25 mouse cellular contexts compared by ENCODE assay signal in the genomic region with DNA sequence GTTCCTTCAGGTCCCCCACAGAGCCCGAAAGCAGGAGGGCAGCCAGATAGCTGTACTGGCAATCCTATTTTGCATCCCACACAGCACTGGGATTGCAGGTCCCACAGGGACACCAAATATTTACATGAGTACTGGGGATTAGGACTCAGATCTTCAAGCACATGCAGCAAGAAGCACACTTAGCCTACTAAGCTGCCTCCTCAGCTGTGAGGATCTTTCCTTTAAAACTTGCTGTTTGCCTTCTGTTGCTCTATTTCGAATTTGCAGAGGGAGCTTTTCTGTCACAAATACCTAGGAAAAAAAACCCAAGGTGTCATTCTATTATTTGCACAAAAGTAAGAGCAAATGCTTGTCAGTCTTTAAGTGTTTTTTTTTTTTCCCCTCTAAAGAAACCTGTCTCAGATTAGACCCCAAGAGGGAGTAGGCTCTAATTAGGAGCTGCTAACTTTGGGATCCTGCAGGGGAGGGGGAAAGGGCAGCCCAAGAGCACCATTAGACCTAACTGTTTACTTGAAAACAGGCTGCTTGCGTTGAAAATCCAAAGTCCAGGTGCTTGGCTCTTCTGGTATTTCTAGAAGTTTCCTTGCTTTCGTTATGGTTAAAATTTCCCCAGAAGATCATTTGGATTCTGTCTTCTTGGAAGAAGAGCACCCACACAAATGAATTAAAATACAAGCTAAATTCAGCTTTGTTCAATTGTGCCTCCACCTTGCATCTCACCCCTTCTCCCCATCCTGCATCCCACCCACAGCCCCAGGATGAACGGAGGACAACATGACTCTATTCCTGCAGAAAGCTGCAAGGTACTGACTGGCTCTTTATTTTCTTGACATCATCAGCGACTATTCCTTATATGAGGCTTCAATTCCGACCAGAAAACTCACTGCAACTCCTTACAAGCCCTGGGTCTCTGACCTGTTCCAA.
DNase-seq lines count a peak whose midpoint lies in the region; ATAC-seq and TF ChIP-seq lines count a peak whose summit lies in the region.
"Had no signal": no experiment of that assay in that cellular context is flagged by ENCODE, and none has a peak within 500 bp of the region (broad histone marks: within the 10 kb centered on the region; RNA-seq: fewer than 3 reads in every experiment).

No protein-coding gene starts in this region.

- H3K9me3 ChIP-seq in forebrain, embryonic 13.5 days (replicated peaks): no peaks in the 10 kb centered on the region
- H3K9me3 ChIP-seq in forebrain, postnatal 0 days (ENCODE audit: low read length): no peaks in the 10 kb centered on the region
- H3K9me3 ChIP-seq: embryonic facial prominence, embryonic 12.5 days; heart, embryonic 12.5 days; hindbrain, embryonic 15.5 days; intestine, embryonic 15.5 days; limb, embryonic 15.5 days; midbrain, embryonic 13.5 days; neural tube, embryonic 12.5 days had no signal

- H3K9ac ChIP-seq in forebrain, embryonic 13.5 days: 0 out of 2 replicates have a peak overlapping the region, but pooled peaks have one; percentile 8
- no peak overlapping the region for H3K9ac ChIP-seq in forebrain, postnatal 0 days
- H3K9ac ChIP-seq: embryonic facial prominence, embryonic 12.5 days; heart, embryonic 12.5 days; hindbrain, embryonic 15.5 days; intestine, embryonic 15.5 days; limb, embryonic 15.5 days; liver, postnatal 0 days; midbrain, embryonic 13.5 days; neural tube, embryonic 12.5 days had no signal

- intact Hi-C loops in left cerebral cortex, postnatal 4 days (cut with DNase I): no loop called here

- TF ChIP-seq CTCF in forebrain, postnatal 0 days (IDR thresholded peaks at IDR 0.05; ENCODE audit: low read depth): no peak

- H3K4me2 ChIP-seq in forebrain, embryonic 13.5 days: no peak overlapping the region
- no peak overlapping the region for H3K4me2 ChIP-seq in forebrain, postnatal 0 days (ENCODE audit: low read depth)
- H3K4me2 ChIP-seq: embryonic facial prominence, embryonic 12.5 days; heart, embryonic 12.5 days; hindbrain, embryonic 15.5 days; intestine, embryonic 15.5 days; limb, embryonic 15.5 days; midbrain, embryonic 13.5 days; neural tube, embryonic 12.5 days had no signal

- H3K27me3 ChIP-seq in forebrain, embryonic 13.5 days: peaks cover 9% of the 10 kb centered on the region; the same call in 1 of the 2 replicates
- H3K27me3 ChIP-seq in forebrain, postnatal 0 days (ENCODE audit: insufficient read depth, low read length): no peaks in the 10 kb centered on the region
- H3K27me3 ChIP-seq: embryonic facial prominence, embryonic 12.5 days; heart, embryonic 12.5 days; hindbrain, embryonic 15.5 days; intestine, embryonic 15.5 days; limb, embryonic 15.5 days; midbrain, embryonic 13.5 days; neural tube, embryonic 12.5 days had no signal

- H3K27ac ChIP-seq in forebrain, embryonic 13.5 days: no peak overlapping the region
- H3K27ac ChIP-seq in forebrain, postnatal 0 days (ENCODE audit: low read depth, low read length): no peak overlapping the region
- H3K27ac ChIP-seq: embryonic facial prominence, embryonic 12.5 days; hindbrain, embryonic 15.5 days; intestine, embryonic 15.5 days; layer of hippocampus, adult 2 months; limb, embryonic 15.5 days; midbrain, embryonic 13.5 days; neural tube, embryonic 12.5 days had no signal

- ATAC-seq in forebrain, embryonic 13.5 days: no peak
- no peak for ATAC-seq in forebrain, postnatal 0 days
- ATAC-seq in megakaryocyte progenitor cell, adult 5-6 weeks (replicated peaks; ENCODE audit: poor library complexity): no peak
- ATAC-seq: forebrain, embryonic 16.5 days; intestine, embryonic 15.5 days; liver, postnatal 0 days; midbrain, embryonic 13.5 days had no signal

- DNase-seq in forebrain, postnatal 0 days: no peak
- DNase-seq in left cerebral cortex, adult 9 months (ENCODE audit: low spot score in 2 of 2): peak; percentile 23 to 61
- no peak for DNase-seq in left cerebral cortex, postnatal 4 days
- peak; percentile 9 for DNase-seq in kidney, postnatal 10 days
- peak; percentile 57 for DNase-seq in telencephalon, adult 2 months (ENCODE audit: low read depth, low spot score)
- DNase-seq in spleen, postnatal 14 days (ENCODE audit: low spot score in 2 of 2): no peak
- DNase-seq: adrenal gland, postnatal 10 days; cerebellum, adult 9-11 months; heart, postnatal 36 days; layer of hippocampus, postnatal 36 days; liver, postnatal 0 days; lung, postnatal 10 days; thymus, postnatal 14 days had no signal

- 35% methylated on average over 7 of the region's 7 CpGs for WGBS in forebrain, embryonic 13.5 days
- WGBS in forebrain, postnatal 0 days: 42% methylated on average over 7 of the region's 7 CpGs

- H3K36me3 ChIP-seq in forebrain, embryonic 13.5 days (ENCODE audit: poor library complexity, severe bottlenecking): no peaks in the 10 kb centered on the region
- H3K36me3 ChIP-seq in forebrain, postnatal 0 days (ENCODE audit: insufficient read depth): no peaks in the 10 kb centered on the region
- H3K36me3 ChIP-seq: embryonic facial prominence, embryonic 12.5 days; heart, embryonic 12.5 days; hindbrain, embryonic 15.5 days; intestine, embryonic 15.5 days; limb, embryonic 15.5 days; midbrain, embryonic 13.5 days; neural tube, embryonic 12.5 days had no signal

- H3K4me1 ChIP-seq in forebrain, embryonic 13.5 days: no peaks in the 10 kb centered on the region
- no peaks in the 10 kb centered on the region for H3K4me1 ChIP-seq in forebrain, postnatal 0 days (ENCODE audit: insufficient read depth)
- H3K4me1 ChIP-seq: embryonic facial prominence, embryonic 12.5 days; heart, embryonic 12.5 days; hindbrain, embryonic 15.5 days; intestine, embryonic 15.5 days; limb, embryonic 15.5 days; neural tube, embryonic 12.5 days had no signal

- H3K4me3 ChIP-seq in forebrain, embryonic 13.5 days: no peak overlapping the region
- H3K4me3 ChIP-seq in forebrain, postnatal 0 days (ENCODE audit: low read depth, low read length): no peak overlapping the region
- H3K4me3 ChIP-seq: embryonic facial prominence, embryonic 12.5 days; erythroblast, embryonic 14.5 days; heart, embryonic 12.5 days; hindbrain, embryonic 15.5 days; intestine, embryonic 15.5 days; layer of hippocampus, adult 2 months; limb, embryonic 15.5 days; midbrain, embryonic 13.5 days; neural tube, embryonic 12.5 days had no signal

Comparison
In these comparisons a context has a peak if more than half of its experiments do, and no peak if none do; other contexts are left out.
1. DNase-seq: peak in left cerebral cortex, adult 9 months (2 of 2), kidney, postnatal 10 days (single experiment) and telencephalon, adult 2 months (single experiment); none in forebrain, postnatal 0 days (single experiment), left cerebral cortex, postnatal 4 days (single experiment) and spleen, postnatal 14 days (0 of 2).